Mouse (Mus musculus) lung, postnatal 0 days (tissue): ENCODE measurements around the gene Itga3. TPM values are rescaled to one million over a fixed set of nuclear protein-coding genes. Genes with fewer than 3 reads are reported as not detected.

Experiments used
- ATAC-seq: fragments of 200-750 bp; cut with Nextera tagmentation; 2 replicates; pipeline ENCODE4 v1.8.0; 2017; ENCODE audit warnings: moderate library complexity
- DNase-seq: peaks from one replicate; pipeline ENCODE4 v3.0.0-alpha.2; 2016; ENCODE audit warnings: low spot score
- H3K27ac ChIP-seq: fragments of 300-500 bp; sonication (generic); 2 replicates; pipeline ENCODE4 v1.5.1; 2014; ENCODE audit warnings: antibody characterized with exemption, mild to moderate bottlenecking, low read length, mixed read lengths
- H3K27me3 ChIP-seq: fragments of 300-500 bp; sonication (generic); replicated peaks from 2 replicates; pipeline ENCODE4 v1.6.1; 2014; ENCODE audit warnings: low read length, mixed read lengths; ENCODE audit not compliant: insufficient read depth
- H3K36me3 ChIP-seq: fragments of 300-500 bp; sonication (generic); 2 replicates; pipeline ENCODE4 v1.6.1; 2014; ENCODE audit warnings: low read length, mixed read lengths; ENCODE audit not compliant: insufficient read depth
- H3K4me1 ChIP-seq: fragments of 300-500 bp; sonication (generic); 2 replicates; pipeline ENCODE4 v1.6.1; 2014; ENCODE audit warnings: antibody characterized with exemption, low read depth, low read length, mixed read lengths; ENCODE audit not compliant: insufficient read depth
- H3K4me2 ChIP-seq: fragments of 300-500 bp; sonication (generic); replicated peaks from 2 replicates; pipeline ENCODE4 v1.6.1; 2014; ENCODE audit warnings: low read depth, mild to moderate bottlenecking, low read length, moderate library complexity, mixed read lengths
- H3K4me3 ChIP-seq: fragments of 300-500 bp; sonication (generic); 2 replicates; pipeline ENCODE4 v1.5.1; 2014; ENCODE audit warnings: low read depth, low read length
- H3K9ac ChIP-seq: fragments of 300-500 bp; sonication (generic); replicated peaks from 2 replicates; pipeline ENCODE4 v1.6.1; 2014; ENCODE audit warnings: low read depth, mild to moderate bottlenecking
- H3K9me3 ChIP-seq: fragments of 300-500 bp; sonication (generic); 2 replicates; pipeline ENCODE4 v1.6.1; 2016; ENCODE audit warnings: low read length, mixed read lengths
- CTCF ChIP-seq: IDR thresholded peaks from 2 replicates; pipeline ENCODE4 v1.5.1; 2016; ENCODE audit warnings: antibody characterized with exemption, mild to moderate bottlenecking
- EP300 ChIP-seq: IDR thresholded peaks from 2 replicates; pipeline ENCODE4 v1.6.1; 2016; ENCODE audit warnings: antibody characterized with exemption, mild to moderate bottlenecking, control low read depth
- WGBS: fragments of 180-500 bp; shearing (Covaris S2); extraction: QIAGEN DNeasy Blood & Tissue Kit; methylation state at CpG from one replicate; pipeline ENCODE4 v1.1.7; 2014; 5-methylcytosine and 5-hydroxymethylcytosine counted together
- polyA plus RNA-seq: library from polyadenylated mRNA; unstranded; fragments of >200 nt; fragmentation: Nextera tagmentation; extraction: Ambion mirVana; gene quantifications from 2 replicates; pipeline ENCODE4 v1.2.1, GENCODE M21; 2015

The Itga3 gene
- polyA plus RNA-seq, 1 experiment from 2014 or later, result 44.3 TPM

DNA sequence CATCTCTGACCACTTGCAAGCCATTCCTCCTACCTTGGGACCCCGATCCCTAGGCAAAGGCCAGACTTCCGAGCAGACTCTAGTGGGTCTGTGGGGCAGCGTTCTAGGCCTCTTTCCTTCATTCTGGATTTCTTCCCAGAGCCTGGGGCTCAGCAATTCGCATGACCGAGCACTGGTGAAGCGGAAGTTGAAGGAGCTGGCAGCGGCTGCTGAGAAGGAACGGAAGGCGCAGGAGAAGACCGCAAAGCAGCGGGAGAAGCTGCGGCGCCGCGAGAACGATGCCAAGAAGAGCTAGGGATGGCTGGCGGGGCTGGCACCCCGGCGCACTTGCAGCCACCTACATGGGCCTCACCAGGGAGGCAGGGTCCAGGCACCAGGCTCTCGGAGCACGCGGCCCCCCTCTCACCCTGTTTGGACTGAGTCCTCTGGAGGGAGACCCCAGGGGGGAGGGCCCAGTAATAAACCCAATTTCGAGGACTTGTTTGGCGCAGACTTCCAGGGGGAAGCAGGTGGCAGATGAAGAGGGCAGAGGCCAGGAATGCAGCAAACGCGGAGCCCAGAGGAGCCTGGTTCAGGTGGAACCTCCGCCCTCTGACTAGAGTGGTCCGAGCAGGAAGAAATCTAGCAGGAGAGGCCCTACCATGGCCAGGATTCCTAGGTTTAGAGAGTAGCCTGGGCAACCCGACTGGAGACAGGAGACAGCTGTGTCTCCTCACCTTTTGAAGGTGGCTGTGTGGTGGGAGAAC lies 52.0 kb downstream of the Itga3 start:
- Histone ChIP-seq H3K4me3 (no peak overlapping the region), H3K4me1 (no peaks in the 10 kb centered on the region), H3K27ac (0 out of 2 replicates have a peak overlapping the region, but pooled peaks have one; percentile 26), H3K9me3 (no peaks in the 10 kb centered on the region), H3K36me3 (no peaks in the 10 kb centered on the region; the same call in none of the 2 replicates), H3K27me3 (no peaks in the 10 kb centered on the region), H3K9ac (no peak overlapping the region), H3K4me2 (no peak overlapping the region)
- WGBS, result 51% methylated on average over 29 of the region's 29 CpGs
- ATAC-seq, result peak; percentile 25
- TF ChIP-seq EP300, result no peak
- TF ChIP-seq CTCF, result no peak
- DNase-seq, result no peak

DNA sequence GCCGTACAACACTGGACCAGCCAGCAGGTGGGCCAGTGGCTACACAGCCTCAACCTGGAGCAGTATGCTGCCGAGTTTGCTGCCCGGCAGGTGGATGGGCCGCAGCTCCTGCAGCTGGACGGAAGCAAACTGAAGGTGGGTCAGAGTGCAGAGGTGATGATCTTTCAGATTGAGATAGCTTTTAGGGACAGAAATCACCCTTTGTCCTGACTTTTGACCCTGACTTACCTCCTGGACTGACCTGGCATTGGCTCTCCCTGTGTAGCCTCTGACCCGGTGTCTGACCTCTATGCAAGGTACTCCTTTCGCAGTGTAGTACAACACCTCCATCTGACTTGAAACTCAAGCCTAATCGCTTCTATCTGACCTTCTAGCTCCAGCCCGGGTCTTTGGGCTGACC lies 53.1 kb downstream of the Itga3 start:
- Histone ChIP-seq H3K27ac (no peak overlapping the region), H3K4me3 (no peak overlapping the region), H3K36me3 (no peaks in the 10 kb centered on the region; the same call in 1 of the 2 replicates), H3K4me2 (no peak overlapping the region), H3K9ac (no peak overlapping the region), H3K4me1 (no peaks in the 10 kb centered on the region), H3K9me3 (no peaks in the 10 kb centered on the region), H3K27me3 (no peaks in the 10 kb centered on the region)
- ATAC-seq, result no peak
- DNase-seq, result no peak
- WGBS, result 90% methylated on average over 9 of the region's 9 CpGs
- TF ChIP-seq EP300 (no peak), CTCF (no peak)

DNA sequence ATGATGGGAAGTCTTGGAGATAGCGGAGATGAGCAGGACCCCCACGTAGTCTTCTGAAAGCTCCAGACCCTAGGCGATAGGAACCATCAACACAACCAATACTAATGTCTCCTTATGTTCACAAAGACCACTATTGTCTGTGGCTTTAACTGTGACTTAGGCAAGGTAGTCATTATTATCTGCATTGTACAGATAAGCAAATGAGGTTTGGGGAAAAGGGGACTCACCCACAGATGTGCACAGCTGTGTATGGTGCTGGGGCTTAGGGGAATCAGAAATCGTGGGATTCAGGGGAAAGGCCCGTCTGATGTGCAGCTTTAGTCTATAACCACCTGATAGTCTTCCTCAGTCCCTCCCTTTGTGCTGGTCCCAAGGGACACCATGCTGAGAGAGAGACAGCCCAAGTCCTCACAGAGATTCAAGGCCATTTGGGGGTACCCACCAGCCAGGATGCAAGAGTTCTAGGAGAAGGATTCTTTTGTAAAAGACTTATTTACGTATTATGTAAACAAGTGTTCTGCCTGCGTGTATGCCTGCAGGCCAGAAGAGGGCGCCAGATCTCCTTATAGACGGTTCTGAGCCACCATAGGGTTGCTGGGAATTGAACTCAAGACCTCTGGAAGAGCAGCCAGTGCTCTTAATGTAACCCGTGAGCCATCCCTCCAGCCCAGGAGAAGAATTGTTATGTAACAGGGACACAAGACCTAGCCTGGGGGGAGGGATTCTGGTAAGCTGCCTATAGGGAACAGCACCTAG lies 54.2 kb downstream of the Itga3 start:
- no peaks in the 10 kb centered on the region for H3K9me3 ChIP-seq
- H3K4me1 ChIP-seq, result no peaks in the 10 kb centered on the region
- DNase-seq (no peak), ATAC-seq (no peak)
- WGBS, result 78% methylated on average over 10 of the region's 10 CpGs
- TF ChIP-seq EP300 (no peak), CTCF (peak; percentile 63)
- H3K27ac ChIP-seq, result no peak overlapping the region
- H3K9ac ChIP-seq, result no peak overlapping the region
- H3K27me3 ChIP-seq, result no peaks in the 10 kb centered on the region
- H3K4me2 ChIP-seq, result no peak overlapping the region
- no peak overlapping the region for H3K4me3 ChIP-seq
- H3K36me3 ChIP-seq, result no peaks in the 10 kb centered on the region; the same call in 1 of the 2 replicates

DNA sequence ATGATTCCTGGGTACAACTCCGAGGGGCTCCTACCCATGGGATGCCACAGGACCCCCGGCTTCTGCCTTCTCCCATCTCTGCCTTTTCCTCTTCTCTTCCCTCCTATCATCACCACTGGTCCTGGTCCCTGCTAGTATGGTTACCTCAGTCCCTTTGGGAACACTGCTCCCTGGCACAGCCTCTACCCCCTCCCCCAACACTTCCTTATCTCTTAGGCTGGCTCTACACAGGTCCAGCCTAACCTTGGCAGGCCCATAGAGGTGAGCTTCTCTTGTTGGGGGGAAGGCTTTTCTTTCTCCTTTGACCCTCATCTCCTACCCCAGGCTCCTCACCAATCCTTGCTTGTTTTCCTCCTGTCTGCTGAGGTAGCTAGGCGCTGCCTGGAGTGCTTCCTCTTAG lies 61.1 kb downstream of the Itga3 start:
- 75% methylated on average over 3 of the region's 3 CpGs for WGBS
- ATAC-seq (no peak), DNase-seq (no peak)
- Histone ChIP-seq H3K27me3 (no peaks in the 10 kb centered on the region), H3K4me2 (no peak overlapping the region), H3K4me3 (no peak overlapping the region), H3K4me1 (no peaks in the 10 kb centered on the region), H3K9ac (no peak overlapping the region), H3K27ac (no peak overlapping the region), H3K36me3 (no peaks in the 10 kb centered on the region), H3K9me3 (no peaks in the 10 kb centered on the region)
- TF ChIP-seq CTCF (no peak), EP300 (no peak)

DNA sequence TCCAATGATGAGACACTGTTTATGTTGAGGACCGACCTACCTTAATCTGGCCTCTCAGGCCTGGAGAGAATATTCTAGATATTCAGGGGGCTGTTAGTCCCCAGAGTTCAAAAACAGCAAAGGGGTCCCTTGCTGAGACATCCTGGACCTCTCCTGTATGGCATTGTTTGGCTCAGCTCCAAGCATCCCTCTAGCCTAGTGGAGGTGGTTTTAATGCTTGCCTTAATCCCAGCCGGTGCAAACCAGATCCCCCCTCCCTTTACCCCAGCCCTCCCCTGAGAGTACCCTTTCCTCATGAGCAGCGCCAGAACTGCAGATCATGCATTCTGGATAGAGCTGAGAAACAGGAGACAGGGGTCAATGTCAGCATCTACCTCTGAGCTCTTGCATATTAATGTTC lies 64.1 kb downstream of the Itga3 start:
- Histone ChIP-seq H3K4me3 (no peak overlapping the region), H3K4me1 (no peaks in the 10 kb centered on the region; the same call in 1 of the 2 replicates), H3K9me3 (no peaks in the 10 kb centered on the region), H3K27me3 (no peaks in the 10 kb centered on the region), H3K36me3 (no peaks in the 10 kb centered on the region), H3K4me2 (no peak overlapping the region), H3K9ac (no peak overlapping the region), H3K27ac (no peak overlapping the region)
- no peak for ATAC-seq
- WGBS, result 44% methylated on average over 3 of the region's 3 CpGs
- no peak for TF ChIP-seq CTCF
- DNase-seq, result no peak

DNA sequence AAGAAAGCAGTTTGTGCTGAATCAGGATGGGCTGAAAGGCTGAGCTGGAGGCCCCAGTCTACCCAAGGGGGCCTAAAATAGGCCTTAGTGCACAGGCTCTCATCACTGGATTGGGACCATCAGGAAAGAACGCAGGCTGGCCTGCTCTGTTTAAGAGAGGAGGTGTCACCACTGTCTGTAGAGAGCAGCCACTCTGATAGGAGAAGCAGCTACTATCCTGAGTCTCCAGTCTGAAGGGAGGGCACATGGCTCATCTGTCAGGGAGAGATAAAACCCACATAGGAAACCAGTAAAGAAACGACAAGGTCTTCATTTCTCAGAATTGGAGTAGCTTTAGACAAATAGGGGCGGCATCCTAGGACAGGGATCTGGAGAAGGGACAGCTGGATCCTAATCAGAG lies 64.5 kb downstream of the Itga3 start:
- DNase-seq (peak; percentile 44), ATAC-seq (no peak)
- Histone ChIP-seq H3K9ac (no peak overlapping the region), H3K9me3 (no peaks in the 10 kb centered on the region), H3K27me3 (no peaks in the 10 kb centered on the region), H3K36me3 (no peaks in the 10 kb centered on the region), H3K4me2 (no peak overlapping the region), H3K4me3 (no peak overlapping the region), H3K4me1 (peaks cover under 1% of the 10 kb centered on the region; the same call in 1 of the 2 replicates), H3K27ac (no peak overlapping the region)
- TF ChIP-seq CTCF (no peak), EP300 (no peak)
- 39% methylated on average over 3 of the region's 3 CpGs for WGBS
